Mouse (Mus musculus) gonadal fat pad, adult 2 months (tissue): ENCODE results near the gene Slc16a5. TPM values are rescaled to one million over a fixed set of nuclear protein-coding genes. Genes with fewer than 3 reads are reported as not detected.
"Not testable (repeated sequence)": the region's sequence is repeated elsewhere in the genome, so short reads cannot be mapped to it uniquely, and the experiment has no call there.

Source experiments
- DNase-seq: peaks from one replicate; pipeline ENCODE4 v3.0.0-alpha.2; 2012; ENCODE audit warnings: low read depth
- polyA plus RNA-seq: library from polyadenylated mRNA; depleted of rRNA; stranded (reverse); fragments of >200 nt; gene quantifications from 2 replicates; pipeline ENCODE4 v1.2.3, GENCODE M21; 2012

The Slc16a5 gene
- polyA plus RNA-seq, 1 experiment: 0.34 TPM

GRCm38 (mm10) chr11:115478296-115478938, 16.1 kb downstream of the Slc16a5 start:
- DNase-seq: no peak

GRCm38 (mm10) chr11:115481553-115482259, 19.4 kb downstream of the Slc16a5 start:
- DNase-seq: no peak

DNA sequence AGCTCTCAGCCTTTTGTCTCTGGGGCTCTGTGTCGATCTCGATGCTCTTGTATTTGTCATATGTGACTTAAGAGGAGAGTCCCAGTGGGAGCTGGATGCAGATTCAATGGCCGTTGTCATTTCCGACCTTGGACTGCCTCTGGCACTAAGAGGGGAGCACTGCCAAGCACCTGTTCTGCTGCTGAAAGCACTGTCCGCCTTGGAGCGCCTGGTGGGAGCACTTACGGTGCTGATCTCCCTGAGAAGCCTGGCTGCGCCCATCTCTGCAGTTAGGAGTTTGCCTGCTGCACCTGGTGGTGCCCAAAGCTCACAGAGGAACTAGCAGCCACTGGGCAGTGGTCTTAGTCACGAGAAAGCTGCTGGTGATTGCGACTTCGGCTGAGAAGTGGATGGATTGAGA, 21.0 kb downstream of the Slc16a5 start:
- DNase-seq: no peak

DNA sequence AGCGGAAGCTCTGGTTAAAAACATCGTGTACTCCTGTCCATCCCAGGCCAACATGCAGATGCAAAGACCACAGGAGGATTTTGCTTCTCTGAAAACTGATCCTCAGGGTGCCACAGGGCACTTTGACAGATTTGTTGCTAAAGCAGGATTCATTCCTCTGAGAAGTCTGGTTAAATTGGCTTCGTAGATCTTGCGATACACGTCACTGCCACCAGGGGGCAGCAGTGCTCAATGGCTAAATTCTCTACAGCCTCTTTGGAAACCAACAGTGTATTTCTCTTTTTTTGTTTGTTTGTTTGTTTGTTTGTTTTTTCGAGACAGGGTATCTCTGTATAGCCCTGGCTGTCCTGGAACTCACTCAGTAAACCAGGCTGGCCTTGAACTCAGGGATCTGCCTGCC, 21.5 kb downstream of the Slc16a5 start:
- no peak for DNase-seq

DNA sequence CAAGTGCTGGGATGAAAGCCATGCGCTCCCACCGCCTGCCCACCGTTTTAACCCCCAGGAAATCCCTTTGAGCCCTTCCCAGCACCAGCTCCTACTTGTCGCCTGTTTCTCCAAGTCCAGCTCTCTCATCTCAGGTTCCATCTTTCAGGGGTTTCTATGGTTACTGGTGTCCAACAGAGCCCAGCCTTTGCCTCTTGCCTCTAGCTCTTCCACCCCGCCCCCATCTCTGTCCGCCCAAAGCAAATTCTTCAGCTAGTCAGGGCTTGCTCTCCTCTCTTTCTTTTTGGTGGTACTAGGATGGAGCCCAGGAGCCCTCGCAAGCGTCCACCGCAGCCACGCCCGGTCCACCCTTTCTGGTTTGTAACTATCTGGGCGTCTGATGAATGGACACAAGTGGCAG, 22.9 kb downstream of the Slc16a5 start:
- DNase-seq: no peak

DNA sequence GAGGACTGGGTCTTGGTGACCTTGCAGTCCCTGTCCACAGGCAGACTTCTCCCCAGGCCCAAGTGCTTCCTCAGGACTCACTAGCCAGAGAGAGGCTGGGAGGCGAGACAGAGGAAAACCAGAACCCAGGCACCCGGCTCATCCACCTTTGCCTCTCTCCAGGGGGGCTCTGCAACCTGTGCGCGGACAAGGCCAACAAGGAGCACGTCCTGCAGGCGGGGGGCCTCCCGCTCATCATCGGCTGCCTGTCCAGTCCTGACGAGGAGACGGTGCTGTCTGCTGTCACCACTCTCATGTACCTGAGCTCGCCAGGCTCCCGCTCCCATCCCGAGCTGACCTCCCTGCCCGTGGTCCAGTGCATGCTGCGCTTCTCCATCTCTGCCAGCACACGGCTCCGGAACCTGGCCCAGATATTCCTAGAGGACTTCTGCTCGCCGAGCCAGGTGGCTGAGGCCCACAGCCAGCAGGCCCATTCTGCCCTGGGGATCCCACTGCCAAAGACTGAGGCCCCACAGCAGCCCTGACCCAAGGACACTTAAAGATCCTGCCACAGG, 26.4 kb downstream of the Slc16a5 start:
- DNase-seq: no peak

- no peak for DNase-seq
Measured at GRCm38 (mm10) chr11:115490441-115491355, 28.4 kb downstream of the Slc16a5 start.

DNA sequence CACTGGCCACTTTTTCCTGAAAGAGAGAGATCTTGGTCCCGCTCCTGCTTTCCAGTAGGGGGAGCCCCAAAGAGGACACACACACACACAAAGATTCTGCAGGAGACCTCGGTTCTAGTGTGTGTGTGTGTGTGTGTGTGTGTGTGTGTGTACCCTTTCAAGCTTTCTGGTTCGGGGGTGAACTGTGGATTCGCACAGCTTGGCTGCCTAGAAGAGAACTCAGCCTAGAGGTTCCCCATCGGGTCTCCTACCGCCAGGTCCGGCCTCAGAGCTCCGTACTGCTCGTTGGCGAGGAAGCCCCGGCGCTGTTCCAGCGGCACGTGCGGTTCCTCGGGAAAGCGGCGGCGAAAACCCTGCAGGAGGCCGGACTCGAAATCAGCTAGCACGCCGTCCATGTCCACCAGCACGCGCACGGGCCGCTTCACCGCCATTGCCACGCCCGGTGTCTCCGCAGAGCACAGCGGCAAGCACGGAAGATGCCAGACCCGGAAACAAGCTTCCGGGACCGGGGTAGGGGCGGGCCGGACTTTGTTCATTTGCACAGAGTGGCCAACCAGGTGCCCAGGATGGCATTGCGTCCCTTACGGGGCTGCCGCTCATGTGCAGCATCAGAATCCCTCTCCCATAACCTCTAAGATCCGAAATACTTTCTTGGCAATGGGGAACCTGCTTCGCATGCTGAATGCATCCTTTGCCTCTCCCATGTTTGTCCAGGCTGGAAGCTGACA, 29.2 kb downstream of the Slc16a5 start, which contains the start of gene Nt5c:
TSS of gene Nt5c (minus strand) at position 507 of the 728 bp plus-strand sequence.
- no peak for DNase-seq

DNA sequence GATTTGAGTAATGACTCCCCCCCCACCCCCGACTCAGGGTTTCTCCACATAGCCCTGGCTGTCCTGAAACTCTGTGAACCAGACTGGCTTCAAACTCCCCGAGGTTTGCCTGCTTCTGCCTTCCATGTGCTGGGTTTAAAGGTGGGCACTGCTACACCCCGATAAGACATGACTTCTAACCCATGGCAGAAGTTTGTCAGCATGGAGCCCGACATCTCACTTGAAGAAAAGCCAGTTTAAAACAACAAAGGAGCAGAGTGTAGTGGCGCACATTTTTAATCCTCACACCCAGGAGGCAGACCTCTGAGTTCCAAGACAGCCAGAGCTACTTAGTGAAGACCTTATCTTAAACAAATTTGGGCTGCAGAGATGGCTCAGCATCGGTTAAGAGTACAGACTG, 30.1 kb downstream of the Slc16a5 start:
- no peak for DNase-seq

DNA sequence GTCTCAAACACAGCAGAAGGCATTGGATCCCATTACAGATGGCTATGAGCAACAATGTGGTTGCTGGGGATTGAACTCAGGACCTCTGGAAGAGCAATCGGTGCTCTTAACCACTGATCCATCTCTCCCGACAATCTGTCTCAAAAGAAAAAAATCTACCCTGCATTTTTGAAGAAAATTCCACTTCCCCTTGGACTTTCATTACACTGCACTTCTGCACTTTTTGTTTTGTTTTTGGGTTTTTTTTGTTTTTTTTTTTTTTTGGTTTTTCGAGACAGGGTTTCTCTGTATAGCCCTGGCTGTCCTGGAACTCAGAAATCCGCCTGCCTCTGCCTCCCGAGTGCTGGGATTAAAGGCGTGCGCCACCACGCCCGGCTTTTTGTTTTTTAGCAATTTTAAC, 34.3 kb downstream of the Slc16a5 start:
- not testable (repeated sequence) for DNase-seq

- no peak for DNase-seq
Measured at GRCm38 (mm10) chr11:115502636-115503035, 40.4 kb downstream of the Slc16a5 start.

DNA sequence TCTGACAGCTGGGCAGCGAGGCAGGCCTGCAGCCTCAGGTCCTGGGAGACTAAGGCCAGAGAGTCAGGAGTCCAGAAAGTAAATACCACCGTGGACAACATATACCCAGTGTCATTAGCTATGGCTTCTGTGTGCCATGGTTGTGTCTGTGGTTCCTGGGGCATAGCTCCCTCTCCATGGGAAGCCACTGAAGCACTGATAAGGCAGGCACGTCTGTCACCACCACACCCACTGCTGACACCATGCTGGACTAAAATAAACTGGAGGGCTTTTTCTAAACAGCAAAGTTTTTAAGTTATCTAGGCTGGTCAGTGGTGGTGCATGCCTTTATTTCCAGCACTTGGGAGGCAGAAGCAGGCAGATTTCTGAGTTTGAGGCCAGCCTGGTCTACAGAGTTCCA, 44.3 kb downstream of the Slc16a5 start:
- no peak for DNase-seq

- no peak for DNase-seq
Measured at GRCm38 (mm10) chr11:115508061-115508460, 45.8 kb downstream of the Slc16a5 start.

- no peak for DNase-seq
Measured at GRCm38 (mm10) chr11:115509773-115510506, 47.7 kb downstream of the Slc16a5 start.

DNA sequence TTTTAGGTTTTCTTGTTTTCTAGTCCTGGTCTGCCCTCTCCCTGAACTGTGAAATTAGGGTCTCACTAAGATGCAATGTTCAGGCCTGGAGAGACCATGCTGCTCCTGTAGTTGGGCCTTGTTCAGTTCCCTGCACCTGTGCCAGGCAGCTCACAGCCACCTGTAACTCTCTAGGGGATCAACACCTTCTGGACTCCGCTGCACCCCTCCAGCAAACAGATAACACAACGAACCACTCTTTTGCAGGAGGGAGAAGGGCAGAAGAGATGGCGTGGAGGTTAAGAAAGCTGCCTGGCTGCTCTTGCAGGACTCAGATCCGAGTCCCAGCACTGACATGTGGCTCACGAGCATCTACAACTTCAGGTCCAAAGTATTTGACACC, 48.2 kb downstream of the Slc16a5 start:
- DNase-seq: no peak

GRCm38 (mm10) chr11:115511121-115511520, 48.8 kb downstream of the Slc16a5 start:
- DNase-seq: no peak

DNA sequence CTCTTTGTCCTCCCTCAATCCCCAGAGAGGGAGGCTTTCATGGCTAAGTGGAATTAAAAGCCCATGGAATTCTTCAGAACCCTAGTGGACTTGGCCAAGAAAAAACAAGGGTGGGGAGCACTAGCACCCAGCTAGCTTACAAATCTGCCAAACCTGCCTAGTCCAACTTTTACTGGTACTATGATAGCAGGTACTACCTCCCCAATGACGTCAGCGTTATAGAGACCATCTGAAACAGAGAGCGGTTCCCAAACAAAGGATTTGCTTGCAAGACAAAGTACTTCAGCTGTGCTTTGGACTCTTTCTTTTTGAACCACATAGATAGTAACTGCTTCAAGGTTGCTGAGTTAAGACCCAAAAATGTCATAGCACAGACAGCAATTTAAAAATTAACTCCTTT, 49.7 kb downstream of the Slc16a5 start:
- DNase-seq: no peak

DNA sequence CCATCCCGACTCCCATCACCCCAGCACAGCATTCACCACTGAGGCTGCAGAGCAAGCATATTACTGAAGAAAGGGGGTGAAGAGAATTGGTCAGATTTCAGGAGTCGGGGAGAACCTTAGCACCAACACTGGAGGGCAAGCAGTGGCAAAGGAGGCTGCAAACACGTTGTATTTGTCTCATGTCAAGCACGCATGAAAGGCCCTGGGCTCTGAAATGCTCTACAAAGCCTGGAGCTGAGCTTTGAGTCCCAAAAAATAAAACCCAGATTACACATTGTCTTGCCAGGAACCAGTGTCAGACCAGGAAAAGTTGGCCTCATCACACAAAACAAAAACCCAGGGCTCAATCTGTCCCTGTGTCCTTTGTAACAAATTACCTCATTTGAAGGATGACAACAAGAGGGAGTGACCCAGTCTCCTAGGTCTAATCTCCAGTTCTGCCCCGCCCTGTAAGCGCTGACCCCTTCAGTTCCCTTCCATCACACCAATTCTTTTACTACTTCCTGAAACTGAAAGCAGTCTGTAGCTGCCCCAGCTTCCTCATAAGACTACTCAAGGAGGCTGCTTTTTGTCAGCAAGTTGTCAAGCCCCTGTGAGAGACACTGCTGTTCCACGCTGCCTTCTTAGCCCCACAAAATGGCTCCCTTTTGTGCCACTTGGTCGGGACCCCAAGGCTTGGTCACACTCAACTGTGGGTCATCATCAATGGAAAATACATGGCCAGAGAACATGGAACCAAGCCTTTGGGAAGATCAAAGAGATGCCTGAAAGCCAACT, 50.3 kb downstream of the Slc16a5 start:
- no peak for DNase-seq

- no peak for DNase-seq
Measured at GRCm38 (mm10) chr11:115513271-115514237, 51.3 kb downstream of the Slc16a5 start.
